Mouse (Mus musculus): ENCODE measurements around the gene Hfe.

DNA sequence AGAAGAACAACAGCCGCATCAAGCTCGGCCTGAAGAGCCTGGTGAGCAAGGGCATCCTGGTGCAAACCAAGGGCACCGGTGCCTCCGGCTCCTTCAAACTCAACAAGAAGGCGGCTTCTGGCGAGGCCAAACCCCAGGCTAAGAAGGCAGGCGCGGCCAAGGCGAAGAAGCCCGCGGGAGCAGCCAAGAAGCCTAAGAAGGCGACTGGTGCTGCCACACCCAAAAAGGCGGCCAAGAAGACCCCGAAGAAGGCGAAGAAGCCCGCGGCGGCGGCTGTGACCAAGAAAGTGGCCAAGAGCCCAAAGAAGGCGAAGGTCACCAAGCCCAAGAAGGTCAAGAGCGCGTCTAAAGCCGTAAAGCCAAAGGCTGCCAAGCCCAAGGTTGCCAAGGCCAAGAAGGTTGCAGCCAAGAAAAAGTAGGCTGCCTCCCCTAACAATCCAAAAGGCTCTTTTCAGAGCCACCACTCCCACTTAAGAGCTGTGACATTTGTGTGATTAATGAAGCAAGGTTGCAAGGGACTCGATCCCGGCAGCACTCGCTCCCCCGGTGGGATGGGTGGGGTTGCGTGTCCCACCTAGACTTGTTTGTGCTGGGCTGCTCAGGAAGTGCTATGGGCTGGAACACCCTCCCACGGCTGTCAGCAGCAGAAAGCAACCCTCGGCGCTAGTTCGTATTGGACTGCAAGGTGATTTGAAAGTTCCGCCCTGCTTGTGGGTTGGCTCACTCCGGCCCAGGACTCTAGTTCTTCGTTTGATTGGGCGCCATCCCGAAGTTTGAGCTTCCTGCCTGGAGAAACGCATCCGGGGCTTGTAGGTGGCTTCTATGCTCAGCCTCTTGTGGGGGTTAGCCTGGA, 28.6 kb upstream of the Hfe start:
- TF ChIP-seq POLR2A (IDR thresholded peaks at IDR 0.05; ENCODE audit: insufficient read depth, low read depth, low read length) = no peak; the same call in 1 of the 2 replicates
- no peak for TF ChIP-seq CTCF (IDR thresholded peaks at IDR 0.05; ENCODE audit: insufficient read depth, low read depth, low read length)

All from olfactory bulb, adult 2 months (tissue).